Mouse (Mus musculus) forebrain, embryonic 10.5 days (tissue): ENCODE results near the gene Ntrk2. TPM values are rescaled to one million over a fixed set of nuclear protein-coding genes. Genes with fewer than 3 reads are reported as not detected.

ENCODE experiments used
- DNase-seq: peaks from one replicate; pipeline ENCODE4 v3.0.0-alpha.2; 2017; ENCODE audit warnings: low spot score; ENCODE audit errors: extremely low spot score
- H3K27ac ChIP-seq: fragments of 300-500 bp; sonication (generic); 2 replicates; pipeline ENCODE4 v1.5.1; 2016; ENCODE audit warnings: mild to moderate bottlenecking
- H3K27me3 ChIP-seq: fragments of 300-500 bp; sonication (generic); 2 replicates; pipeline ENCODE4 v1.6.1; 2016; ENCODE audit warnings: mild to moderate bottlenecking; ENCODE audit not compliant: poor library complexity, severe bottlenecking
- H3K36me3 ChIP-seq: fragments of 300-500 bp; sonication (generic); replicated peaks from 2 replicates; pipeline ENCODE4 v1.6.1; 2016; ENCODE audit warnings: mild to moderate bottlenecking, moderate library complexity
- H3K4me1 ChIP-seq: fragments of 300-500 bp; sonication (generic); 2 replicates; pipeline ENCODE4 v1.6.1; 2016
- H3K4me3 ChIP-seq: fragments of 300-500 bp; sonication (generic); 2 replicates; pipeline ENCODE4 v1.5.1; 2016; ENCODE audit warnings: mild to moderate bottlenecking, moderate library complexity
- H3K9me3 ChIP-seq: fragments of 300-500 bp; sonication (generic); 2 replicates; pipeline ENCODE4 v1.6.1; 2016; ENCODE audit warnings: mild to moderate bottlenecking, moderate library complexity
- WGBS: fragments of 180-500 bp; shearing (Covaris S2); methylation state at CpG from one replicate; pipeline ENCODE4 v1.1.7; 2016; 5-methylcytosine and 5-hydroxymethylcytosine counted together
- polyA plus RNA-seq: library from polyadenylated mRNA; unstranded; fragments of >200 nt; fragmentation: Nextera tagmentation; extraction: Ambion mirVana; gene quantifications from 2 replicates; pipeline ENCODE4 v1.2.1, GENCODE M21; 2016

Ntrk2 gene
- polyA plus RNA-seq, 1 experiment from 2014 or later, result 33.2 TPM

GRCm38 (mm10) chr13:59119596-59120394 lies 313.4 kb downstream of the Ntrk2 start:
- Histone ChIP-seq H3K27ac (no peak overlapping the region), H3K36me3 (no peaks in the 10 kb centered on the region), H3K4me1 (no peaks in the 10 kb centered on the region), H3K27me3 (no peaks in the 10 kb centered on the region), H3K9me3 (peaks cover 23% of the 10 kb centered on the region), H3K4me3 (no peak overlapping the region)
- 83% methylated on average over 10 of the region's 10 CpGs for WGBS
- DNase-seq, result no peak

GRCm38 (mm10) chr13:59143141-59143744 lies 336.9 kb downstream of the Ntrk2 start:
- WGBS, result 83% methylated on average over 7 of the region's 7 CpGs
- Histone ChIP-seq H3K27me3 (no peaks in the 10 kb centered on the region), H3K9me3 (no peaks in the 10 kb centered on the region), H3K27ac (peak overlapping the region; percentile 81), H3K4me1 (peaks cover 45% of the 10 kb centered on the region), H3K4me3 (no peak overlapping the region), H3K36me3 (no peaks in the 10 kb centered on the region)
- DNase-seq, result no peak

- peak; percentile 36 for DNase-seq
- H3K9me3 ChIP-seq, result no peaks in the 10 kb centered on the region
- H3K4me1 ChIP-seq, result peaks cover 48% of the 10 kb centered on the region
- no peaks in the 10 kb centered on the region for H3K27me3 ChIP-seq
- H3K36me3 ChIP-seq, result no peaks in the 10 kb centered on the region
- 78% methylated on average over 11 of the region's 11 CpGs for WGBS
- peak overlapping the region; percentile 81 for H3K27ac ChIP-seq
- no peak overlapping the region for H3K4me3 ChIP-seq
These were observed 338.0 kb downstream of the Ntrk2 start for GRCm38 (mm10) chr13:59144321-59144856.

GRCm38 (mm10) chr13:59145677-59146555 lies 339.5 kb downstream of the Ntrk2 start:
- Histone ChIP-seq H3K4me1 (peaks cover 48% of the 10 kb centered on the region), H3K9me3 (no peaks in the 10 kb centered on the region), H3K27ac (peak overlapping the region; percentile 81), H3K4me3 (no peak overlapping the region), H3K27me3 (no peaks in the 10 kb centered on the region), H3K36me3 (no peaks in the 10 kb centered on the region)
- 64% methylated on average over 21 of the region's 21 CpGs for WGBS
- peak; percentile 69 for DNase-seq

- 89% methylated on average over 7 of the region's 7 CpGs for WGBS
- no peaks in the 10 kb centered on the region for H3K9me3 ChIP-seq
- no peak for DNase-seq
- H3K4me3 ChIP-seq, result no peak overlapping the region
- no peaks in the 10 kb centered on the region for H3K36me3 ChIP-seq
- H3K27me3 ChIP-seq, result no peaks in the 10 kb centered on the region
- peaks cover 48% of the 10 kb centered on the region for H3K4me1 ChIP-seq
- H3K27ac ChIP-seq, result peak overlapping the region; percentile 81
These were observed 340.2 kb downstream of the Ntrk2 start for GRCm38 (mm10) chr13:59146616-59147015.

- Histone ChIP-seq H3K9me3 (no peaks in the 10 kb centered on the region), H3K36me3 (no peaks in the 10 kb centered on the region), H3K4me3 (no peak overlapping the region), H3K4me1 (peaks cover 48% of the 10 kb centered on the region), H3K27ac (peak overlapping the region; percentile 65), H3K27me3 (no peaks in the 10 kb centered on the region)
- no peak for DNase-seq
- WGBS, result 68% methylated on average over 4 of the region's 4 CpGs
These were observed 341.6 kb downstream of the Ntrk2 start for GRCm38 (mm10) chr13:59147976-59148375.

- Histone ChIP-seq H3K9me3 (no peaks in the 10 kb centered on the region), H3K36me3 (no peaks in the 10 kb centered on the region)
- WGBS, result 92% methylated on average over 10 of the region's 10 CpGs
These were observed 342.4 kb downstream of the Ntrk2 start for GRCm38 (mm10) chr13:59148793-59149192.

GRCm38 (mm10) chr13:59164015-59164414 lies 357.6 kb downstream of the Ntrk2 start:
- no peak for DNase-seq
- H3K27ac ChIP-seq, result no peak overlapping the region
- H3K4me3 ChIP-seq, result no peak overlapping the region
- H3K9me3 ChIP-seq, result no peaks in the 10 kb centered on the region
- H3K36me3 ChIP-seq, result no peaks in the 10 kb centered on the region
- H3K4me1 ChIP-seq, result no peaks in the 10 kb centered on the region
- 84% methylated on average over 8 of the region's 8 CpGs for WGBS
- no peaks in the 10 kb centered on the region for H3K27me3 ChIP-seq

More at GRCm38 (mm10) chr13:59148793-59149192, 342.4 kb downstream of the Ntrk2 start:
- Histone ChIP-seq H3K4me1 (peaks cover 40% of the 10 kb centered on the region), H3K27me3 (no peaks in the 10 kb centered on the region), H3K4me3 (no peak overlapping the region), H3K27ac (no peak overlapping the region)
- DNase-seq, result no peak

GRCm38 (mm10) chr13:59173840-59174239 lies 367.5 kb downstream of the Ntrk2 start:
- WGBS, result 91% methylated on average over 8 of the region's 8 CpGs
- Histone ChIP-seq H3K9me3 (no peaks in the 10 kb centered on the region), H3K27me3 (no peaks in the 10 kb centered on the region), H3K4me1 (peaks cover 9% of the 10 kb centered on the region), H3K4me3 (no peak overlapping the region), H3K27ac (no peak overlapping the region), H3K36me3 (no peaks in the 10 kb centered on the region)
- no peak for DNase-seq

- peaks cover 10% of the 10 kb centered on the region for H3K4me1 ChIP-seq
- 0 out of 2 replicates have a peak overlapping the region, but pooled peaks have one; percentile 15 for H3K27ac ChIP-seq
- no peak for DNase-seq
- no peak overlapping the region for H3K4me3 ChIP-seq
- H3K9me3 ChIP-seq, result no peaks in the 10 kb centered on the region
- no peaks in the 10 kb centered on the region for H3K27me3 ChIP-seq
- no peaks in the 10 kb centered on the region for H3K36me3 ChIP-seq
- WGBS, result 82% methylated on average over 3 of the region's 3 CpGs
These were observed 369.7 kb downstream of the Ntrk2 start for GRCm38 (mm10) chr13:59176021-59176420.

- Histone ChIP-seq H3K27me3 (no peaks in the 10 kb centered on the region), H3K4me1 (peaks cover 14% of the 10 kb centered on the region), H3K27ac (0 out of 2 replicates have a peak overlapping the region, but pooled peaks have one; percentile 15), H3K9me3 (no peaks in the 10 kb centered on the region), H3K36me3 (no peaks in the 10 kb centered on the region), H3K4me3 (no peak overlapping the region)
- 91% methylated on average over 9 of the region's 9 CpGs for WGBS
- no peak for DNase-seq
These were observed 370.1 kb downstream of the Ntrk2 start for GRCm38 (mm10) chr13:59176485-59176884.

GRCm38 (mm10) chr13:59177003-59177402 lies 370.6 kb downstream of the Ntrk2 start:
- H3K9me3 ChIP-seq, result no peaks in the 10 kb centered on the region
- no peaks in the 10 kb centered on the region for H3K36me3 ChIP-seq
- no peak overlapping the region for H3K27ac ChIP-seq
- 79% methylated on average over 9 of the region's 9 CpGs for WGBS
- DNase-seq, result no peak
- no peak overlapping the region for H3K4me3 ChIP-seq
- no peaks in the 10 kb centered on the region for H3K27me3 ChIP-seq
- peaks cover 16% of the 10 kb centered on the region for H3K4me1 ChIP-seq
